In genomic region chr4:51216378-51216777, GRCm38 (mm10) we compare ENCODE assay signal across 38 mouse cellular contexts. TPM values are rescaled to one million over a fixed set of nuclear protein-coding genes. Genes with fewer than 3 reads are reported as not detected.
"Had no signal": no experiment of that assay in that cellular context is flagged by ENCODE, and none has a peak within 500 bp of the region (broad histone marks: within the 10 kb centered on the region; RNA-seq: fewer than 3 reads in every experiment).

Gene Cylc2, plus strand, starts transcription at chr4:51216678.

- H3K4me3 ChIP-seq: left cerebral cortex, adult 2 months; limb, embryonic 10.5 days; limb, embryonic 12.5 days; limb, embryonic 13.5 days; limb, embryonic 15.5 days; liver, embryonic 12.5 days; liver, embryonic 13.5 days; liver, embryonic 15.5 days; lung, embryonic 15.5 days; megakaryocyte, embryonic 14.5 days; midbrain, embryonic 10.5 days; midbrain, embryonic 12.5 days; midbrain, embryonic 13.5 days; midbrain, embryonic 15.5 days; myocyte had no signal

- DNase-seq: left cerebral cortex, postnatal 4 days; liver; liver, embryonic 13.5 days; liver, postnatal 0 days; lung, adult 18-20 months; lung, adult 2 months; lung, embryonic 14.5 days; lung, postnatal 10 days; lung, postnatal 14 days; lung, postnatal 36 days; lung, postnatal 4 days; midbrain, embryonic 14.5 days had no signal

- H3K4me1 ChIP-seq: limb, embryonic 10.5 days; limb, embryonic 12.5 days; limb, embryonic 13.5 days; limb, embryonic 15.5 days; liver, embryonic 12.5 days; liver, embryonic 13.5 days; liver, embryonic 15.5 days; lung, embryonic 15.5 days; megakaryocyte, embryonic 14.5 days; midbrain, embryonic 10.5 days; midbrain, embryonic 12.5 days; midbrain, embryonic 13.5 days; midbrain, embryonic 15.5 days had no signal

- H3K36me3 ChIP-seq: limb, embryonic 10.5 days; limb, embryonic 12.5 days; limb, embryonic 13.5 days; limb, embryonic 15.5 days; liver, embryonic 12.5 days; liver, embryonic 13.5 days; liver, embryonic 15.5 days; lung, embryonic 15.5 days; midbrain, embryonic 10.5 days; midbrain, embryonic 12.5 days; midbrain, embryonic 13.5 days; midbrain, embryonic 15.5 days had no signal

- H3K27ac ChIP-seq: left cerebral cortex, adult 2 months; limb, embryonic 10.5 days; limb, embryonic 12.5 days; limb, embryonic 13.5 days; limb, embryonic 15.5 days; liver, embryonic 12.5 days; liver, embryonic 13.5 days; liver, embryonic 14.5 days; liver, embryonic 15.5 days; lung, embryonic 15.5 days; macrophage; midbrain, embryonic 10.5 days; midbrain, embryonic 12.5 days; midbrain, embryonic 13.5 days; midbrain, embryonic 15.5 days had no signal

- H3K27me3 ChIP-seq: limb, embryonic 12.5 days; limb, embryonic 13.5 days; limb, embryonic 15.5 days; liver, embryonic 12.5 days; liver, embryonic 13.5 days; liver, embryonic 15.5 days; lung, embryonic 15.5 days; megakaryocyte, embryonic 14.5 days; midbrain, embryonic 12.5 days; midbrain, embryonic 13.5 days; midbrain, embryonic 15.5 days had no signal

RNA-seq across cellular contexts. Expression of gene Cylc2, which starts in this region (rescaled TPM):
- polyA plus RNA-seq: limb, embryonic 10.5 days; limb, embryonic 11.5 days; limb, embryonic 12.5 days; limb, embryonic 13.5 days; limb, embryonic 14.5 days; limb, embryonic 15.5 days; liver, adult 2 months; liver, embryonic 11.5 days; liver, embryonic 12.5 days; liver, embryonic 13.5 days; liver, embryonic 14.5 days; liver, embryonic 15.5 days; liver, embryonic 16.5 days; liver, postnatal 0 days; lung, adult 2 months; lung, embryonic 14.5 days; lung, embryonic 15.5 days; lung, embryonic 16.5 days; lung, postnatal 0 days; macrophage; midbrain, embryonic 10.5 days; midbrain, embryonic 11.5 days; midbrain, embryonic 12.5 days; midbrain, embryonic 13.5 days; midbrain, embryonic 14.5 days; midbrain, embryonic 15.5 days; midbrain, embryonic 16.5 days; midbrain, postnatal 0 days; myocyte had no signal
